Mouse (Mus musculus): ENCODE measurements around the gene Gstp1. TPM values are rescaled to one million over a fixed set of nuclear protein-coding genes. Genes with fewer than 3 reads are reported as not detected.
"Not testable (repeated sequence)": the region's sequence is repeated elsewhere in the genome, so short reads cannot be mapped to it uniquely, and the experiment has no call there.

The Gstp1 gene
- polyA plus RNA-seq, 1 experiment from 2014 or later: 462 TPM

DNA sequence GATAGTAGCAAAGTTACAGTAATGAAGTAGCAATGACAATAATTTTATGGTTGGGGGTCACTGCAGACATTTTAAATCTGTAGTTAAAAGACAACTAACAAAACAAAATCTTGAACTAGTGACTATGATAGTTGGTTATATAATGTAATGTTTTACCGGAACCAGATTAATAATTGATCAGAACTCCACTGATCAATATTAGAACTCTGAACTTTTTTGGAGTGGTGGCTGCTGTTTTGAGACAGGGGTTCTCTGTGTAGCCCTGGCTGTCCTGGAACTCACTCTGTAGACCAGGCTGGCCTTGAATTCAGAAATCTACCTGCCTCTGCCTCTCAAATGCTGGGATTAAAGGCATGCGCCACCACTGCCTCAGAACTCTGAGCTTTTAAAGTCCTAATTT lies 30.5 kb upstream of the Gstp1 start:
- ATAC-seq (ENCODE audit: insufficient number of reproducible peaks, low FRiP score, low TSS enrichment, low read depth); H3K9ac ChIP-seq (ENCODE audit: low read length); H3K27me3 ChIP-seq (ENCODE audit: control insufficient read depth, insufficient read depth, low read length); H3K9me3 ChIP-seq (ENCODE audit: control insufficient read depth, low read length); DNase-seq (ENCODE audit: low spot score); H3K4me2 ChIP-seq (ENCODE audit: low read depth, severe bottlenecking); H3K4me1 ChIP-seq (ENCODE audit: control insufficient read depth, insufficient read depth, low read length); H3K36me3 ChIP-seq (ENCODE audit: control insufficient read depth, insufficient read depth, low read length); H3K27ac ChIP-seq (replicated peaks; ENCODE audit: low read depth, low read length); H3K4me3 ChIP-seq (ENCODE audit: low read depth, low read length): not testable (repeated sequence)
- WGBS: 89% methylated on average over 2 of the region's 2 CpGs

DNA sequence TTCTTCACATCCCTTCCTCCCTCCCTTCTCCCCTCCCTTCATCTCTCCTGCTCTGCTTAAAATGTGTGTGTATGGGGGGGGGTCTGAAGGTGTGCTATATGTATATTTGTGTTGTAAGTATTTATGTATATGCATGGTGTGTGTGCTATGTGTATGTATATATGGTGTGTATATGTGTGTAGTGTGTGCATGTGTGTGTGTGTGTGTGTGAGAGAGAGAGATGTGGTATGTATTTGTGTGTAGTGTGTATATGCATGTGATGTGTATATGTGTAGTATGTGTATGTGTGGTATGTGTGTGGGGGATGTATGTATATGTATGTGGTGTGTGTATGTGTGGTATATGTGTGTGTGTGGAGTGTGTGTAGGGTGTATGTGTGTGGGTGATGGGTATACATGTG lies 29.1 kb upstream of the Gstp1 start:
- Histone ChIP-seq H3K4me1 (ENCODE audit: control insufficient read depth, insufficient read depth, low read length) (no peaks in the 10 kb centered on the region; the same call in 1 of the 2 replicates), H3K27me3 (ENCODE audit: control insufficient read depth, insufficient read depth, low read length) (no peaks in the 10 kb centered on the region), H3K36me3 (ENCODE audit: control insufficient read depth, insufficient read depth, low read length) (no peaks in the 10 kb centered on the region), H3K27ac (replicated peaks; ENCODE audit: low read depth, low read length) (no peak overlapping the region), H3K4me3 (ENCODE audit: low read depth, low read length) (no peak overlapping the region), H3K4me2 (ENCODE audit: low read depth, severe bottlenecking) (no peak overlapping the region), H3K9me3 (ENCODE audit: control insufficient read depth, low read length) (no peaks in the 10 kb centered on the region), H3K9ac (ENCODE audit: low read length) (no peak overlapping the region)
- no peak for DNase-seq (ENCODE audit: low spot score)
- ATAC-seq (ENCODE audit: insufficient number of reproducible peaks, low FRiP score, low TSS enrichment, low read depth): no peak

DNA sequence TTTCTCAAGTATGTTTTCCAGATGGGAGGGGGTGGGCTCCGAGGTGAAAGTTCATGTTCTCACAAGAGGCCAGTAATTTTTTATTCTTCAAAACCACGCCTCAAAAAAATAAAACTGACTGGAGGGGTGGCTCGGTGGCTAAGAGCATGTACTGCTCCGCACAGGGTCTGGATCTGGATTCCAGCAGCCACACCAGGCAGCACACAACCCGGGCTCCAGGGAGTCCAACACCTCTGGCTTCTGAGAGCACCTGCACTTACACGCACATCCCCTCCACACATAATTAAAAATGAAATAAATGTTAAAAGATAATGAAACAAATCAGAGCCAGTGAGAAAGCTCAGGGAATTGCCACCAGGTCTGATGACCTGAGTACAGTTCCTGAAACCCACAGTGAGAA lies 28.5 kb upstream of the Gstp1 start:
- Histone ChIP-seq H3K36me3 (ENCODE audit: control insufficient read depth, insufficient read depth, low read length) (no peaks in the 10 kb centered on the region), H3K27ac (replicated peaks; ENCODE audit: low read depth, low read length) (no peak overlapping the region), H3K9ac (ENCODE audit: low read length) (no peak overlapping the region), H3K27me3 (ENCODE audit: control insufficient read depth, insufficient read depth, low read length) (no peaks in the 10 kb centered on the region), H3K4me2 (ENCODE audit: low read depth, severe bottlenecking) (no peak overlapping the region), H3K4me1 (ENCODE audit: control insufficient read depth, insufficient read depth, low read length) (no peaks in the 10 kb centered on the region; the same call in 1 of the 2 replicates), H3K9me3 (ENCODE audit: control insufficient read depth, low read length) (no peaks in the 10 kb centered on the region), H3K4me3 (ENCODE audit: low read depth, low read length) (no peak overlapping the region)
- WGBS: 85% methylated on average over 6 of the region's 6 CpGs
- no peak for DNase-seq (ENCODE audit: low spot score)
- no peak for ATAC-seq (ENCODE audit: insufficient number of reproducible peaks, low FRiP score, low TSS enrichment, low read depth)

DNA sequence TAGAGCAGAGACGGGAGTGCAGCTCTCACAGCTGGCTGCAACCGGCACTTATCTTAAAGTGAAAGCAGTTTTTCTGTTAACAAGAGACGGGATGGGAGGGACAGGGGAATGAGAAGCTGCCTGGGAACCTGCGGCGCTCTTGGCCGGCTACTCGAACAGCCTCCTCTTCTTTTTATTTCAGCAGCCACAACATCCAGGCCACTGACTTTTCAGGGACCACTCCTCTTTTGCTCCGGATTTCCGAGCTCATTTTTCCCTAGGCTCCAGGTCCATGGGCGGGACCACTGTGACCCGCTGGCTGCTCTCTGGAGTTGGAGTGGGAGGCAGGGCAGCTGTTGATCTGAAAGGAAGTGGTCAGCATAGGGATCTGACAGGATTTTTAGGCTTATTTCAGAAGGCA lies 26.7 kb upstream of the Gstp1 start:
- not testable (repeated sequence) for ATAC-seq (ENCODE audit: insufficient number of reproducible peaks, low FRiP score, low TSS enrichment, low read depth); H3K9ac ChIP-seq (ENCODE audit: low read length); H3K27ac ChIP-seq (replicated peaks; ENCODE audit: low read depth, low read length); H3K4me2 ChIP-seq (ENCODE audit: low read depth, severe bottlenecking); H3K27me3 ChIP-seq (ENCODE audit: control insufficient read depth, insufficient read depth, low read length); H3K9me3 ChIP-seq (ENCODE audit: control insufficient read depth, low read length); DNase-seq (ENCODE audit: low spot score); H3K4me3 ChIP-seq (ENCODE audit: low read depth, low read length); H3K36me3 ChIP-seq (ENCODE audit: control insufficient read depth, insufficient read depth, low read length); H3K4me1 ChIP-seq (ENCODE audit: control insufficient read depth, insufficient read depth, low read length)
- WGBS: 82% methylated on average over 4 of the region's 11 CpGs

DNA sequence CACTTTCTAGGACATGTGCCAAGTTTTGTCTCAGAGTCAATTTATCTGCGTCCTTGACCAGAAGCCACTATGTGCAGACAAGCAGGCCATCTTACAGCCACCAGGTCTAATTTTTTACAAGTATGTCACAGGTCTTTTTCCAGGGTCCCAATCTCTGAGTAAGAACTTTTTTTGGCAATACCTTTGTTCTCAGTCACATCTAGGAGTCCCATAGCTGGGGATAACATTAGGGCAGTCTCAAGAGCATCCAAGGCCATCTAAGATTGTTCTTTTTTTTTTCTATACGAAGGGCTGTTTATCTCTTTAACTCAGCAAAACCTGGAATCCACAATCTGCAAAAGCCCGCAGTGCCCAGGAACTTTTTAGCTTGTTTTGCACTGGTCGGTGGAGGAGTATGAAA lies 25.6 kb upstream of the Gstp1 start:
- H3K27ac ChIP-seq (replicated peaks; ENCODE audit: low read depth, low read length); H3K4me1 ChIP-seq (ENCODE audit: control insufficient read depth, insufficient read depth, low read length); H3K9ac ChIP-seq (ENCODE audit: low read length); H3K9me3 ChIP-seq (ENCODE audit: control insufficient read depth, low read length); DNase-seq (ENCODE audit: low spot score); H3K36me3 ChIP-seq (ENCODE audit: control insufficient read depth, insufficient read depth, low read length); H3K27me3 ChIP-seq (ENCODE audit: control insufficient read depth, insufficient read depth, low read length); H3K4me2 ChIP-seq (ENCODE audit: low read depth, severe bottlenecking); H3K4me3 ChIP-seq (ENCODE audit: low read depth, low read length); ATAC-seq (ENCODE audit: insufficient number of reproducible peaks, low FRiP score, low TSS enrichment, low read depth): not testable (repeated sequence)
- WGBS: 84% methylated on average over 2 of the region's 4 CpGs

DNA sequence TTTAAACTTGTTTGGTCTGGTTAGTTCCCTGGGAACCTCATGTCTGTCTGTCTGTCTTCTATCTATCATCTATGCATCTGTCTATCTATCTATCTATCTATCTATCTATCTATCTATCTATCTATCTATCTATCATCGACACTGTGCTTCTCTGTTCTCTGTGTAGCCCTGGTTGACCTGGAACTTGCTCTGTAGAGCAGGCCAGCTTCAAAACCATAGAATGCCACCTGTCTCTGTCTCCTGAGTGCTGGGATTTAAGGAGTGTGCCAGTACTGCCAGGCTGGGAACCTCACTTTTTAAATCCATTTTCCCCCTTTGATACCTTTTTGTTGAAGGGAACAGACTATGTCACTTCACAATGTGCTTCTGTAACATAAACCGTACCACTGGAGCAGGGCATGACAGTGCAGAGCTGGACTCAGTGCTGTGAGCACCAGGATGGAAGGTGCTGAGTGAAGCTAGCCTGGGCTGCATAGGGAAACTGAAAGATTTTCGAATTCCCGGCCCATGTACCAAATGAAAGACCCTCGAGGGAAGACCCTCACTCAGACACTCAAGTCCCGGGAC lies 23.2 kb upstream of the Gstp1 start:
- WGBS: 92% methylated on average over 5 of the region's 6 CpGs
- H3K4me1 ChIP-seq (ENCODE audit: control insufficient read depth, insufficient read depth, low read length): no peaks in the 10 kb centered on the region
- no peak for ATAC-seq (ENCODE audit: insufficient number of reproducible peaks, low FRiP score, low TSS enrichment, low read depth)

DNA sequence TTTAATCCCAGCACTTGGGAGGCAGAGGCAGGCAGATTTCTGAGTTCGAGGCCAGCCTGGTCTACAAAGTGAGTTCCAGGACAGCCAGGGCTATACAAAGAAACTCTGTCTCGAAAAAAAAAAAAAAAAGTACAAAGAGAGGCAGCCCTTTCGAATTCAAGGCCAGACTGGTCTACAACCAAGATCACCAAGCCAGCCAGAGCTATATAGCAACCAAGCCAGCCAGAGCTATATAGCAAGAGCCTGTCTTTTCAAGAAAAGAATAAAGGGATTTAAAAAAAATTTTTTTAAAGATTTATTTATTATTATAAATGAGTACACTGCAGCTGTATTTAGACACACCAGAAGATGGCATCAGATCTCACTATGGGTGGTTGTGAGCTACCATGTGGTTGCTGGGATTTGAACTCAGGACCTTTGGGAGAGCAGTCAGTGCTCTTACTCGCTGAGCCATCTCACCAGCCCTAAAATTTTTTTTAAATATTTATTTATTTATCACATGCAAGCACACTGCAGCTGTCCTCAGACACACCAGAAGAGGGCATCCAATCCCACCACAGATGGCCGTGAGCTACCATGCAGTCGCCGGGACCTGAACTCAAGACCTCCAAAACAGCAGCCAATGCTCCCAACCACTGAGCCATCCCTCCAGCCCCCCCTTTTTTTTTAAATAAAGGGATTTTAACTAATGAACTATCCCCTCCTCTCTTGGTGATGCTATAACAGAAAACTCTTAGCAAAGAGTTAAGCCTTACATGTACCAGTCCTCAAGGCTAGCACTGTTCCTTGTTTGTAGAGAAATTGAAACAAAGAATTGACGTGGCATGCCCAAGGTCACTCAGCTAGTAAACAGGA lies 22.5 kb upstream of the Gstp1 start:
- H3K4me3 ChIP-seq (ENCODE audit: low read depth, low read length); H3K4me2 ChIP-seq (ENCODE audit: low read depth, severe bottlenecking); DNase-seq (ENCODE audit: low spot score); H3K36me3 ChIP-seq (ENCODE audit: control insufficient read depth, insufficient read depth, low read length); H3K9me3 ChIP-seq (ENCODE audit: control insufficient read depth, low read length); ATAC-seq (ENCODE audit: insufficient number of reproducible peaks, low FRiP score, low TSS enrichment, low read depth); H3K27ac ChIP-seq (replicated peaks; ENCODE audit: low read depth, low read length); H3K27me3 ChIP-seq (ENCODE audit: control insufficient read depth, insufficient read depth, low read length); H3K9ac ChIP-seq (ENCODE audit: low read length); H3K4me1 ChIP-seq (ENCODE audit: control insufficient read depth, insufficient read depth, low read length): not testable (repeated sequence)
- 94% methylated on average over 8 of the region's 8 CpGs for WGBS

More for the DNA sequence above, 23.2 kb upstream of the Gstp1 start:
- Histone ChIP-seq H3K27me3 (ENCODE audit: control insufficient read depth, insufficient read depth, low read length) (no peaks in the 10 kb centered on the region), H3K9ac (ENCODE audit: low read length) (no peak overlapping the region), H3K4me3 (ENCODE audit: low read depth, low read length) (no peak overlapping the region), H3K27ac (replicated peaks; ENCODE audit: low read depth, low read length) (no peak overlapping the region), H3K9me3 (ENCODE audit: control insufficient read depth, low read length) (no peaks in the 10 kb centered on the region), H3K36me3 (ENCODE audit: control insufficient read depth, insufficient read depth, low read length) (no peaks in the 10 kb centered on the region), H3K4me2 (ENCODE audit: low read depth, severe bottlenecking) (no peak overlapping the region)
- no peak for DNase-seq (ENCODE audit: low spot score)

DNA sequence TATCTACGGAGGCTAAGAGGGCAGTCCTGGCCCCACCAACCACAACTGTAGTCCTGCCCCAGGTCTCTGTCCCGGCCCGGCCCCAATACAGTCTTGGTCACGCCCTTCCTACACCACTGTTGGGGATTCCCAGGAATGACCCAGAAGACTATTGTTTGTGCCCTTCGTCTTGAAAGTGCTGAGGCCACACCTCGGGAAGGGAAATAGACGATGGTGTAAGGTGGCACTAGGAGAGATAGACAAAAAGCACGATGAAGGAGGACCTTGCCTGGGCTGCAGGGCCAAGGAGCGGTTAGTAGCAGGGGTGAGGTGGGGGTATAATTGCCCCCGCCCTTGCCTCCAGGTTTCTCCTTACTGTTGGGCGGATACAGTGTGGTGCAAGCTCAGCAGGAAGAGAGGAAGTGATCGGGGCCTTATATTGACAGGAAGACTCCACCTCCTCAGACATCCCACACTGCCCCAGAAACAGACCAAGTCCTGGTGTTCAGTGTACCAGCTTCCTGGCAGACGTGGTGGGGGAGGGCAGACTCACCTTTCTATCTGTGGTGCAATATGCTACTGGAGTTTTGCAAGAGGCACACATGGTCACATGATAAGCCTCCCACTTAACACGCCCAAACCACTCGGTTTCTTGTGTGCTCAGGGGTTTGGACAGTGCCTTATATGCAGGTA lies 21.4 kb upstream of the Gstp1 start, which contains the start of gene Gstp3:
Gene Gstp3, minus strand, starts transcription at position 501 of the 672 bp plus-strand sequence.
- Histone ChIP-seq H3K27me3 (ENCODE audit: control insufficient read depth, insufficient read depth, low read length) (no peaks in the 10 kb centered on the region), H3K9ac (ENCODE audit: low read length) (no peak within 1 kb of the TSS), H3K36me3 (ENCODE audit: control insufficient read depth, insufficient read depth, low read length) (no peaks in the 10 kb centered on the region), H3K4me1 (ENCODE audit: control insufficient read depth, insufficient read depth, low read length) (no peaks in the 10 kb centered on the region), H3K4me2 (ENCODE audit: low read depth, severe bottlenecking) (no peak within 1 kb of the TSS), H3K27ac (replicated peaks; ENCODE audit: low read depth, low read length) (no peak within 1 kb of the TSS), H3K9me3 (ENCODE audit: control insufficient read depth, low read length) (no peaks in the 10 kb centered on the region), H3K4me3 (ENCODE audit: low read depth, low read length) (no peak within 1 kb of the TSS)
- WGBS: 82% methylated on average over 15 of the region's 15 CpGs
- DNase-seq (ENCODE audit: low spot score) (no peak), ATAC-seq (ENCODE audit: insufficient number of reproducible peaks, low FRiP score, low TSS enrichment, low read depth) (no peak)
